In genomic region chr7:35334527-35335452, GRCm38 (mm10) we compare ENCODE assay signal across 8 mouse cellular contexts. TPM values are rescaled to one million over a fixed set of nuclear protein-coding genes. Genes with fewer than 3 reads are reported as not detected.
A peak's percentile ranks its signal among the peaks of the same experiment; 100 is the strongest.
DNase-seq lines count a peak whose midpoint lies in the region; ATAC-seq and TF ChIP-seq lines count a peak whose summit lies in the region.

No protein-coding gene starts in this region.

- peak overlapping the region; percentile 45 for H3K9ac ChIP-seq in MEL (ENCODE audit: control insufficient read depth, low read depth, low read length, poor library complexity, severe bottlenecking)
- H3K9ac ChIP-seq in heart, embryonic 11.5 days (ENCODE audit: low read depth, low read length), result peak overlapping the region; percentile 69
- H3K9ac ChIP-seq in kidney, embryonic 14.5 days (ENCODE audit: low read depth, low read length), result peak overlapping the region; percentile 72

- TF ChIP-seq RAD21 in MEL (IDR thresholded peaks at IDR 0.05; ENCODE audit: low read depth, low read length), result no peak

- TF ChIP-seq POLR2A in MEL (IDR thresholded peaks at IDR 0.05; ENCODE audit: control insufficient read depth in 1 of 2, insufficient read depth in 1 of 2, low read depth in 1 of 2, low read length in 2 of 2, poor library complexity in 1 of 2), result no peak

- TF ChIP-seq EP300 in MEL (IDR thresholded peaks at IDR 0.05; ENCODE audit: low read depth in 1 of 2, low read length in 2 of 2), result peak in 1 of 2 experiments; percentile 18; a peak in 2 of 4 replicates

- H3K79me2 ChIP-seq in MEL (ENCODE audit: control insufficient read depth, insufficient read depth, low read length, poor library complexity), result no peaks in the 10 kb centered on the region

- H3K4me1 ChIP-seq in MEL (ENCODE audit: control insufficient read depth in 1 of 2, insufficient read depth in 2 of 2, low read length in 2 of 2), result peaks cover 3 to 11% of the 10 kb centered on the region in 2 experiments; a peak in 2 of 4 replicates
- peaks cover 8% of the 10 kb centered on the region; the same call in 1 of the 2 replicates for H3K4me1 ChIP-seq in heart, embryonic 11.5 days (ENCODE audit: control insufficient read depth, insufficient read depth, low read length)
- H3K4me1 ChIP-seq in kidney, embryonic 14.5 days (ENCODE audit: control insufficient read depth, insufficient read depth, low read length), result peaks cover 4% of the 10 kb centered on the region; the same call in 1 of the 2 replicates

- H3K27me3 ChIP-seq in MEL (ENCODE audit: control insufficient read depth in 1 of 2, insufficient read depth in 2 of 2, low read length in 2 of 2), result no peaks in the 10 kb centered on the region
- H3K27me3 ChIP-seq in heart, embryonic 11.5 days (ENCODE audit: control insufficient read depth, insufficient read depth, low read length), result peaks cover 8% of the 10 kb centered on the region; the same call in 1 of the 2 replicates
- H3K27me3 ChIP-seq in kidney, embryonic 14.5 days (ENCODE audit: control insufficient read depth, insufficient read depth, low read length), result no peaks in the 10 kb centered on the region

- H3K36me3 ChIP-seq in MEL (ENCODE audit: control insufficient read depth in 1 of 2, insufficient read depth in 2 of 2, low read length in 2 of 2), result no peaks in the 10 kb centered on the region
- no peaks in the 10 kb centered on the region for H3K36me3 ChIP-seq in heart, embryonic 11.5 days (ENCODE audit: control insufficient read depth, insufficient read depth, low read length)
- no peaks in the 10 kb centered on the region for H3K36me3 ChIP-seq in kidney, embryonic 14.5 days (ENCODE audit: control insufficient read depth, insufficient read depth, low read length)

- H3K4me2 ChIP-seq in heart, embryonic 11.5 days, result peak overlapping the region; percentile 100
- peak overlapping the region; percentile 92 for H3K4me2 ChIP-seq in kidney, embryonic 14.5 days (replicated peaks; ENCODE audit: low read depth, low read length)

- no peaks in the 10 kb centered on the region for H3K9me3 ChIP-seq in MEL (replicated peaks; ENCODE audit: insufficient read depth, low read length)
- no peaks in the 10 kb centered on the region for H3K9me3 ChIP-seq in heart, embryonic 11.5 days (replicated peaks; ENCODE audit: control insufficient read depth, low read length)
- H3K9me3 ChIP-seq in kidney, embryonic 14.5 days (ENCODE audit: control insufficient read depth, low read length), result no peaks in the 10 kb centered on the region

- H3K4me3 ChIP-seq in MEL (ENCODE audit: control insufficient read depth in 1 of 2, insufficient read depth in 1 of 2, low read depth in 2 of 2, low read length in 2 of 2), result peak overlapping the region; percentile 53 to 61
- H3K4me3 ChIP-seq in heart, embryonic 11.5 days (ENCODE audit: low read depth, low read length), result peak overlapping the region; percentile 60
- H3K4me3 ChIP-seq in kidney, embryonic 14.5 days (ENCODE audit: low read length), result peak overlapping the region; percentile 67

- no peak for TF ChIP-seq CTCF in MEL (IDR thresholded peaks at IDR 0.05 in 2 of 3, conservative IDR thresholded peaks at IDR 0.05 in 1 of 3; ENCODE audit: control insufficient read depth in 1 of 3, insufficient read depth in 1 of 3, low read depth in 2 of 3, low read length in 3 of 3, poor library complexity in 1 of 3, severe bottlenecking in 1 of 3)

- no peak overlapping the region for H3K27ac ChIP-seq in MEL (ENCODE audit: control insufficient read depth, low read depth, low read length)
- peak overlapping the region; percentile 22; the same call in 1 of the 2 replicates for H3K27ac ChIP-seq in heart, embryonic 11.5 days (ENCODE audit: low read depth, low read length)
- H3K27ac ChIP-seq in kidney, embryonic 14.5 days (ENCODE audit: low read depth, low read length), result peak overlapping the region; percentile 48; the same call in 1 of the 2 replicates

- peak; percentile 4 to 12 for DNase-seq in CD8-positive naive resting alpha-beta T cell, adult 2 months (ENCODE audit: low read depth in 2 of 2, low spot score in 2 of 2)
- DNase-seq in MEL (ENCODE audit: low read depth, low spot score), result peak; percentile 59
- peak; percentile 45 for DNase-seq in embryo, embryonic 11 days
- DNase-seq in lung, postnatal 10 days, result peak; percentile 35
- DNase-seq in ovary, postnatal 14 days (ENCODE audit: low spot score), result peak; percentile 29
- no peak for DNase-seq in layer of hippocampus, adult 8-10 months (ENCODE audit: low spot score in 2 of 2)

- ATAC-seq in heart, embryonic 11.5 days (replicated peaks; ENCODE audit: insufficient number of reproducible peaks, low FRiP score, low TSS enrichment), result no peak
- ATAC-seq in kidney, embryonic 14.5 days (ENCODE audit: low FRiP score, low TSS enrichment), result no peak

- WGBS in heart, embryonic 11.5 days (ENCODE audit: insufficient replicate concordance), result under 1% methylated on average over 51 of the region's 51 CpGs
- whole genome bisulfite sequencing in kidney, embryonic 14.5 days, result under 1% methylated on average over 51 of the region's 51 CpGs

TF ChIP-seq in MEL, 35 proteins besides CTCF, POLR2A, EP300 and RAD21:
- TF ChIP-seq GATA1 (IDR thresholded peaks at IDR 0.05; ENCODE audit: low read depth, low read length), result peak; percentile 50
- TF ChIP-seq SIN3A (IDR thresholded peaks at IDR 0.05; ENCODE audit: low read length), result 0 out of 2 replicates have a peak, but pooled peaks have one; percentile 28
- TF ChIP-seq JUND (IDR thresholded peaks at IDR 0.05; ENCODE audit: low read depth, low read length), result no peak
TF ChIP-seq in MEL: peak in this region for 2.

RNA-seq across cellular contexts. Expression of gene Rhpn2, which starts 0.8 kb away (rescaled TPM):
- total RNA-seq in MEL (2012; rRNA removed), result 0.46 and 0.58 TPM in 2 replicates
- polyA plus RNA-seq in MEL (2012; ENCODE audit: insufficient read depth in 1 of 2, insufficient read length in 2 of 2, low read depth in 1 of 2, low replicate concordance in 2 of 2, missing spikeins in 1 of 2), result 1 to 10 TPM in 1 of 2 experiments, not detected in 1; 1.2 TPM
- 8.3 and 8.5 TPM in 2 replicates for polyA plus RNA-seq in heart, embryonic 11.5 days (2014; fragmentation: Nextera tagmentation; extraction: Ambion mirVana)
- polyA plus RNA-seq in kidney, embryonic 14.5 days (2014; fragmentation: Nextera tagmentation; extraction: Ambion mirVana), result 10.2 and 15.7 TPM in 2 replicates
- 1 to 10 TPM; 6.2 to 7.6 (median 7.3) TPM for total RNA-seq in layer of hippocampus, adult 8-10 months (2022)

RNA-seq across cellular contexts. Expression of gene Gpatch1, which starts 16.6 kb away (rescaled TPM):
- total RNA-seq in MEL (2012; rRNA removed), result 7.9 and 8.5 TPM in 2 replicates
- polyA plus RNA-seq in MEL (2012; ENCODE audit: insufficient read depth in 1 of 2, insufficient read length in 2 of 2, low read depth in 1 of 2, low replicate concordance in 2 of 2, missing spikeins in 1 of 2), result 10 to 100 TPM in 1 of 2 experiments, not detected in 1; 13.4 TPM
- polyA plus RNA-seq in heart, embryonic 11.5 days (2014; fragmentation: Nextera tagmentation; extraction: Ambion mirVana), result 10.4 and 14.5 TPM in 2 replicates
- polyA plus RNA-seq in kidney, embryonic 14.5 days (2014; fragmentation: Nextera tagmentation; extraction: Ambion mirVana), result 13.7 and 20.5 TPM in 2 replicates
- 10 to 100 TPM; 25.3 to 30.4 (median 26.5) TPM for total RNA-seq in layer of hippocampus, adult 8-10 months (2022)

Comparison
In these comparisons a context has a peak if more than half of its experiments do, and no peak if none do; other contexts are left out.
1. DNase-seq: peak in CD8-positive naive resting alpha-beta T cell, adult 2 months (2 of 2), MEL (single experiment), embryo, embryonic 11 days (single experiment), lung, postnatal 10 days (single experiment) and ovary, postnatal 14 days (single experiment); none in layer of hippocampus, adult 8-10 months (0 of 2).
2. Peak in every context shown above with its lines, with median percentiles within 50 percentile points of each other: H3K4me3 ChIP-seq and H3K9ac ChIP-seq.